Comparison of ENCODE assay signal across 8 mouse cellular contexts in genomic region chr13:59584947-59585647, GRCm38 (mm10). TPM values are rescaled to one million over a fixed set of nuclear protein-coding genes. Genes with fewer than 3 reads are reported as not detected.
DNase-seq lines count a peak whose midpoint lies in the region; ATAC-seq lines count a peak whose summit lies in the region.

Gene Agtpbp1 (minus strand): TSS chr13:59585227.
Gene Naa35 (plus strand): TSS chr13:59585259.

- H3K9me3 ChIP-seq in hindbrain, embryonic 12.5 days (replicated peaks) = no peaks in the 10 kb centered on the region

- H3K4me1 ChIP-seq in hindbrain, embryonic 12.5 days = peaks cover 20% of the 10 kb centered on the region

- peak within 1 kb of the TSS; percentile 85 for H3K27ac ChIP-seq in hindbrain, embryonic 12.5 days

- peak; percentile 99 for DNase-seq in NIH3T3 (ENCODE audit: low read depth)
- peak; percentile 100 for DNase-seq in cerebellum, postnatal 10 days
- DNase-seq in frontal cortex, postnatal 10 days (ENCODE audit: low spot score in 2 of 2) = peak; percentile 98 to 100
- peak; percentile 99 to 100 for DNase-seq in layer of hippocampus, postnatal 14 days (ENCODE audit: low spot score in 2 of 2)
- DNase-seq in lung, postnatal 14 days = peak; percentile 100
- DNase-seq in retina, adult 2 months (ENCODE audit: low read depth, low spot score) = peak; percentile 98
- peak; percentile 100 for DNase-seq in thymus, postnatal 36 days

- peak within 1 kb of the TSS; percentile 94 for H3K4me3 ChIP-seq in hindbrain, embryonic 12.5 days

- peaks cover 19% of the 10 kb centered on the region for H3K36me3 ChIP-seq in hindbrain, embryonic 12.5 days

- ATAC-seq in hindbrain, embryonic 12.5 days (ENCODE audit: low FRiP score) = peak; percentile 97

- H3K27me3 ChIP-seq in hindbrain, embryonic 12.5 days = no peaks in the 10 kb centered on the region

- under 1% methylated on average over 82 of the region's 83 CpGs for WGBS in hindbrain, embryonic 12.5 days

- H3K9ac ChIP-seq in hindbrain, embryonic 12.5 days = peak within 1 kb of the TSS; percentile 91

- peak within 1 kb of the TSS; percentile 73 for H3K4me2 ChIP-seq in hindbrain, embryonic 12.5 days (replicated peaks)

RNA-seq across cellular contexts. Expression of gene Agtpbp1, which starts in this region (rescaled TPM):
- polyA plus RNA-seq in hindbrain, embryonic 12.5 days (2016; fragmentation: Nextera tagmentation; extraction: Ambion mirVana) = 34.2 and 40.8 TPM in 2 replicates
- 100 to 1,000 TPM; 347 to 349 TPM for total RNA-seq in layer of hippocampus, postnatal 14 days (2021)

RNA-seq across cellular contexts. Expression of gene Naa35, which starts in this region (rescaled TPM):
- polyA plus RNA-seq in hindbrain, embryonic 12.5 days (2016; fragmentation: Nextera tagmentation; extraction: Ambion mirVana) = 108 and 143 TPM in 2 replicates
- 10 to 100 TPM; 85.8 to 92.9 TPM for total RNA-seq in layer of hippocampus, postnatal 14 days (2021)

Comparison
In these comparisons a context has a peak if more than half of its experiments do, and no peak if none do; other contexts are left out.
1. Peak in every context shown above with its lines: DNase-seq, ATAC-seq, H3K4me3 ChIP-seq and H3K27ac ChIP-seq.